Mouse (Mus musculus) liver, embryonic 16.5 days (tissue): ENCODE measurements at regions not wholly inside any gene's neighbourhood (a gene's known extent, or its start where the extent isn't known, plus 50 kb on each side); places are given as distances from the start of the nearest gene placed in this dataset.

Experiments used
- ATAC-seq: fragments of 200-750 bp; cut with Nextera tagmentation; 2 replicates; pipeline ENCODE4 v1.8.0; 2017; ENCODE audit warnings: low read depth, mild to moderate bottlenecking, moderate number of reproducible peaks, moderate library complexity
- H3K27ac ChIP-seq: fragments of 300-500 bp; sonication (generic); 2 replicates; pipeline ENCODE4 v1.5.1; 2014; ENCODE audit warnings: mild to moderate bottlenecking, low read length
- H3K27me3 ChIP-seq: fragments of 300-500 bp; sonication (generic); 2 replicates; pipeline ENCODE4 v1.6.1; 2014; ENCODE audit warnings: low read depth, low read length, mixed read lengths; ENCODE audit not compliant: control insufficient read depth, insufficient read depth
- H3K36me3 ChIP-seq: fragments of 300-500 bp; sonication (generic); 2 replicates; pipeline ENCODE4 v1.6.1; 2014; ENCODE audit warnings: mild to moderate bottlenecking; ENCODE audit not compliant: control insufficient read depth, insufficient read depth
- H3K4me1 ChIP-seq: fragments of 300-500 bp; sonication (generic); 2 replicates; pipeline ENCODE4 v1.6.1; 2014; ENCODE audit warnings: low read depth, low read length, mixed read lengths; ENCODE audit not compliant: control insufficient read depth
- H3K4me2 ChIP-seq: fragments of 300-500 bp; sonication (generic); 2 replicates; pipeline ENCODE4 v1.6.1; 2014; ENCODE audit warnings: low read depth, low read length, mixed read lengths
- H3K4me3 ChIP-seq: fragments of 300-500 bp; sonication (generic); 2 replicates; pipeline ENCODE4 v1.5.1; 2014; ENCODE audit warnings: low read depth, mild to moderate bottlenecking, low read length
- H3K9ac ChIP-seq: fragments of 300-500 bp; sonication (generic); 2 replicates; pipeline ENCODE4 v1.6.1; 2014; ENCODE audit warnings: low read depth, low read length
- H3K9me3 ChIP-seq: fragments of 300-500 bp; sonication (generic); replicated peaks from 2 replicates; pipeline ENCODE4 v1.6.1; 2016; ENCODE audit warnings: low read length; ENCODE audit not compliant: control insufficient read depth
- WGBS: fragments of 180-500 bp; shearing (Covaris S2); extraction: QIAGEN DNeasy Blood & Tissue Kit; methylation state at CpG from one replicate; pipeline ENCODE4 v1.1.7; 2014; ENCODE audit not compliant: insufficient replicate concordance; 5-methylcytosine and 5-hydroxymethylcytosine counted together

- ATAC-seq, result no peak
- H3K4me2 ChIP-seq, result no peak overlapping the region
- H3K4me3 ChIP-seq, result no peak overlapping the region
- no peaks in the 10 kb centered on the region for H3K27me3 ChIP-seq
- H3K36me3 ChIP-seq, result no peaks in the 10 kb centered on the region
- H3K27ac ChIP-seq, result no peak overlapping the region
- no peak overlapping the region for H3K9ac ChIP-seq
- no peaks in the 10 kb centered on the region for H3K9me3 ChIP-seq
- no peaks in the 10 kb centered on the region for H3K4me1 ChIP-seq
These were observed 375.2 kb downstream of the Ets1 start for GRCm38 (mm10) chr9:33011241-33011640.

GRCm38 (mm10) chr9:33035401-33035800 is 399.4 kb downstream of the Ets1 start:
- H3K27me3 ChIP-seq, result no peaks in the 10 kb centered on the region
- 52% methylated on average over 3 of the region's 3 CpGs for WGBS

GRCm38 (mm10) chr9:33039221-33039790 is 403.3 kb downstream of the Ets1 start:
- Histone ChIP-seq H3K27me3 (no peaks in the 10 kb centered on the region), H3K9me3 (no peaks in the 10 kb centered on the region), H3K27ac (no peak overlapping the region), H3K4me2 (no peak overlapping the region), H3K4me3 (no peak overlapping the region), H3K36me3 (no peaks in the 10 kb centered on the region), H3K9ac (no peak overlapping the region), H3K4me1 (no peaks in the 10 kb centered on the region)
- ATAC-seq, result no peak
- 41% methylated on average over 4 of the region's 4 CpGs for WGBS

More at GRCm38 (mm10) chr9:33035401-33035800, 399.4 kb downstream of the Ets1 start:
- H3K36me3 ChIP-seq, result no peaks in the 10 kb centered on the region
- no peaks in the 10 kb centered on the region for H3K9me3 ChIP-seq
- H3K4me1 ChIP-seq, result no peaks in the 10 kb centered on the region
- ATAC-seq, result no peak
- H3K27ac ChIP-seq, result no peak overlapping the region
- H3K4me3 ChIP-seq, result no peak overlapping the region
- H3K4me2 ChIP-seq, result no peak overlapping the region
- H3K9ac ChIP-seq, result no peak overlapping the region

DNA sequence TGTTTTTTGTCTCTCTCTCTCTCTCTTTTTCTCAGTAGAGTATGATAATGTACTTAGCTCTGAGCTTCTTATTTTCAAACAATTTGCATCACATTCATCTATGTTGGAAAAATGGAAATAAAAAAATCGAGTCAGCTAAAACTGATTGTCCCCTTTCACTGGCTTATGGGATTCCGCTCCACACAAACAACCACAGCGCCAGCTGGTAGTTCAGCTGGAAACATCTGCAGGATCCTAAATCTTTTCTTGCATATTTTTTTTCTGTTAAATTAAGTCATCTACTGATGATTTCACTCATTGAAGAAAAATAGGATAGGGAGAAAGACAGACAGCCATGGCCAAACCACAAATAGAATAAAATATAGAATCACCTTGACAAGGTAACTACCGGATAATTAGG is 414.8 kb downstream of the Ets1 start:
- H3K27me3 ChIP-seq, result no peaks in the 10 kb centered on the region

GRCm38 (mm10) chr9:33060636-33061264 is 424.7 kb downstream of the Ets1 start:
- H3K4me3 ChIP-seq, result no peak overlapping the region
- H3K27ac ChIP-seq, result no peak overlapping the region
- H3K9ac ChIP-seq, result no peak overlapping the region
- 49% methylated on average over 6 of the region's 6 CpGs for WGBS
- no peaks in the 10 kb centered on the region for H3K4me1 ChIP-seq
- no peaks in the 10 kb centered on the region for H3K36me3 ChIP-seq
- H3K9me3 ChIP-seq, result no peaks in the 10 kb centered on the region
- ATAC-seq, result no peak
- no peak overlapping the region for H3K4me2 ChIP-seq
- no peaks in the 10 kb centered on the region for H3K27me3 ChIP-seq

More for the DNA sequence above, 414.8 kb downstream of the Ets1 start:
- H3K4me1 ChIP-seq, result no peaks in the 10 kb centered on the region
- no peak overlapping the region for H3K4me2 ChIP-seq
- H3K36me3 ChIP-seq, result no peaks in the 10 kb centered on the region
- no peak overlapping the region for H3K9ac ChIP-seq
- ATAC-seq, result no peak
- H3K27ac ChIP-seq, result no peak overlapping the region
- 74% methylated on average over 4 of the region's 4 CpGs for WGBS
- no peak overlapping the region for H3K4me3 ChIP-seq
- H3K9me3 ChIP-seq, result no peaks in the 10 kb centered on the region

DNA sequence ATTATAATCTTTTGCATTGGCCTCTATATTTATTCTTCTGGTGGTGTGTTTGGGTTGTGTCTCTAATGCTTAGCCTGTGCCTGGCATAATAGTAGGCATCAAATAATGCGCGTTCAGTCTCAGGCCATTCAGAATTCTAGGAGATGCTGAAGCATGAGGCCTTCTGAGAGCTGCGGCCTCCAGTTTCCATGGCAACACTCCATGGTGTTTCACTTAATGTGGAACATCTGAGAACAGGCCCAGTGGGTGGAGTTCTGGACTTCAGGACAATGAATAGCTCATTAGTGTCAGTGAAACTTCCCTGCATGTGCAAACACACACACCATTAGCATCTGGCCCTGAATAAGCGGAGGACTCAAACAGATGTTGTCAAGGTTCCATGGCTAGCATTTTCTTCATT is 426.5 kb downstream of the Ets1 start:
- WGBS, result 76% methylated on average over 4 of the region's 4 CpGs
- Histone ChIP-seq H3K36me3 (no peaks in the 10 kb centered on the region), H3K9me3 (no peaks in the 10 kb centered on the region), H3K9ac (no peak overlapping the region), H3K4me3 (no peak overlapping the region), H3K4me2 (no peak overlapping the region), H3K27ac (no peak overlapping the region), H3K4me1 (no peaks in the 10 kb centered on the region), H3K27me3 (no peaks in the 10 kb centered on the region)
- no peak for ATAC-seq

GRCm38 (mm10) chr9:33065331-33065730 is 429.3 kb downstream of the Ets1 start:
- WGBS, result 59% methylated on average over 3 of the region's 3 CpGs

DNA sequence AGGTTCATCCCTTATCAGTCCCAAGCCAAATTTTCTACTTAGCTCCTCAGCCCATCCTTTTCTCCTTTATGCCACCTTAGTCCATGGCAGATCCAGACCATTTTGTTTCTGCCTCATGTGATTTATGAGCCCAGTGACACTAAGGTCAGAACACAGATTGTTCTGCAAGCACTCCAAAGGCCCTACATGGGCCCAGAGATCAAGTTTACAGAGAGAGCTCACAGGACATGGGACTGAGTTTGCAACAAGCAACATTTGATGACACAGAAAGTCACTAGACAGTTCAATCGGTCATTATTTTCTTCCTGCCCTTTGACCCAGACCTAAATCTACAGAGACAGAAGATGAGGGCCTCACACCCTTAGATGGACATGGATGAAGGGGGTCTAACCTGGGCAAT is 431.5 kb downstream of the Ets1 start:
- H3K27ac ChIP-seq, result no peak overlapping the region
- H3K27me3 ChIP-seq, result no peaks in the 10 kb centered on the region
- H3K4me3 ChIP-seq, result no peak overlapping the region
- no peak for ATAC-seq
- H3K36me3 ChIP-seq, result no peaks in the 10 kb centered on the region
- H3K9me3 ChIP-seq, result no peaks in the 10 kb centered on the region
- no peaks in the 10 kb centered on the region for H3K4me1 ChIP-seq
- no peak overlapping the region for H3K4me2 ChIP-seq
- H3K9ac ChIP-seq, result no peak overlapping the region
- 44% methylated on average over 1 of the region's 1 CpGs for WGBS

More at GRCm38 (mm10) chr9:33065331-33065730, 429.3 kb downstream of the Ets1 start:
- no peak overlapping the region for H3K4me2 ChIP-seq
- H3K9ac ChIP-seq, result no peak overlapping the region
- H3K4me1 ChIP-seq, result no peaks in the 10 kb centered on the region
- no peak overlapping the region for H3K27ac ChIP-seq
- H3K4me3 ChIP-seq, result no peak overlapping the region
- H3K36me3 ChIP-seq, result no peaks in the 10 kb centered on the region
- ATAC-seq, result no peak
- H3K9me3 ChIP-seq, result no peaks in the 10 kb centered on the region
- H3K27me3 ChIP-seq, result no peaks in the 10 kb centered on the region

- ATAC-seq, result no peak
- Histone ChIP-seq H3K36me3 (no peaks in the 10 kb centered on the region), H3K4me1 (no peaks in the 10 kb centered on the region), H3K9me3 (no peaks in the 10 kb centered on the region), H3K4me2 (no peak overlapping the region), H3K27me3 (no peaks in the 10 kb centered on the region), H3K27ac (no peak overlapping the region), H3K4me3 (no peak overlapping the region), H3K9ac (no peak overlapping the region)
- WGBS, result 68% methylated on average over 3 of the region's 3 CpGs
These were observed 434.1 kb downstream of the Ets1 start for GRCm38 (mm10) chr9:33070116-33070515.
